Mouse (Mus musculus) mouse embryonic stem cell (cell line): ENCODE data around the gene Inha.

Source experiments
- in situ Hi-C, 2 experiments: fragments of 300-500 bp; cut with MboI; formaldehyde crosslinking; loops; 1 replicate in 1 of 2; 3 replicates in 1 of 2; pipeline ENCODE4 v1.14.3; 2019 to 2020; ENCODE audit warnings: low sequenced_read_pairs in 2 of 2, low pct_unique_long_range_greater_than_20kb in 1 of 2, mixed read lengths in 1 of 2; ENCODE audit not compliant: unreplicated experiment in 1 of 2

The Inha gene

DNA sequence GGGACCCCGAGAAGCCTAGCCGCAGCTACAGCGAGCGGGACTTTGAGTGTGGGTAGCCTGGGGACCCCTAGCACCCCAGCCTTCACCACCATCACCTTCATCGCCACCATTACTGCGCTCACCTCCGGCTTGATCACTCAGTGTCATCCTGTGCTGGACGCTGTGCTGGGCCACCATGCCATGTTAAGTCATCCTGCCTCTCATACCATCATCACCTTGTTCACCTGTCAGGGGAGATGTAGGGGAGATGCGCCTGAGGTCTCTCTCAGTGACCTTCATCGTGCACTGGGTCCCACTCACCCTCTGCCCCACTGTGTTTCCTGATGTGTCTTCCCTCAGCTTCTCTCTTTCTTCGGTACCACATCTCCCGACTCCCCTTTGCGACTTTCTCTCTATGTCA lies 40.5 kb downstream of the Inha start:
- in situ Hi-C loops, result no loop called here

DNA sequence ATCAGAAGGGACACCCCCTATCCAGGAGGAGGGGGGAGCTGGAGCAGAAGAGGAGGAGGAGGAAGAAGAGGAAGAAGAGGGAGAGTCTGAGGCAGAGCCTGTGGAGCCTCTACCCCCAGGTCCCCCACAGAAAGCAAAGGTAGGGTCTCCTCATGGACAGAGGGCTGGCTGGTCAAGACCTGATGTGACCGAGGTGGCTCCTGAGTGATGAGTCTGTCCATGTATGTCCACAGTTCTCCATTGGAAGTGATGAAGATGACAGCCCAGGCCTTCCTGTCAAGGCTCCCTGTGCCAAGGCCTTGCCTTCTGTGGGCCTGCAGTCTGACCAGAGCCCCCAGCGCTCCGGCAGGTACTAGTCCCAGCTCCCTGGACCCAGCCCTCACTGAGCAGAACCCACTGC lies 41.2 kb downstream of the Inha start:
- in situ Hi-C loops, result no loop called here

DNA sequence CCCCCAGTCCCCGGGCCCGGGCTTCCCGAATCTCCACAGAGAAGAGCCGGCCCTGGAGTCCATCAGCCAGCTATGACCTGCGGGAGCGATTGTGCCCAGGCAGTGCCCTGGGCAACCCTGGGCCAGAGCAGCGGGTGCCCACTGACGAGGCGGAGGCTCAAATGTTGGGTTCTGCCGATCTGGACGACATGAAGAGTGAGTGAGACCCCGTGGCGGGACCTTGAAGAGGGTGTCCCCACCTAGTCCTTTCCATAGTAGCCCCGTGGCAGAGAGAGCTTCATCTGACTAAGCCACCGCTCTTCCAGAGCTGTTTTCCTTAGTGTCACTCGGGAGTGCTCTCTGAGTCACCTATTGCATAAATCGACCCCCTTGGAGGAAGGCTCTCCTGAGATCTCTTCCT lies 42.0 kb downstream of the Inha start:
- in situ Hi-C loops, result no loop called here

DNA sequence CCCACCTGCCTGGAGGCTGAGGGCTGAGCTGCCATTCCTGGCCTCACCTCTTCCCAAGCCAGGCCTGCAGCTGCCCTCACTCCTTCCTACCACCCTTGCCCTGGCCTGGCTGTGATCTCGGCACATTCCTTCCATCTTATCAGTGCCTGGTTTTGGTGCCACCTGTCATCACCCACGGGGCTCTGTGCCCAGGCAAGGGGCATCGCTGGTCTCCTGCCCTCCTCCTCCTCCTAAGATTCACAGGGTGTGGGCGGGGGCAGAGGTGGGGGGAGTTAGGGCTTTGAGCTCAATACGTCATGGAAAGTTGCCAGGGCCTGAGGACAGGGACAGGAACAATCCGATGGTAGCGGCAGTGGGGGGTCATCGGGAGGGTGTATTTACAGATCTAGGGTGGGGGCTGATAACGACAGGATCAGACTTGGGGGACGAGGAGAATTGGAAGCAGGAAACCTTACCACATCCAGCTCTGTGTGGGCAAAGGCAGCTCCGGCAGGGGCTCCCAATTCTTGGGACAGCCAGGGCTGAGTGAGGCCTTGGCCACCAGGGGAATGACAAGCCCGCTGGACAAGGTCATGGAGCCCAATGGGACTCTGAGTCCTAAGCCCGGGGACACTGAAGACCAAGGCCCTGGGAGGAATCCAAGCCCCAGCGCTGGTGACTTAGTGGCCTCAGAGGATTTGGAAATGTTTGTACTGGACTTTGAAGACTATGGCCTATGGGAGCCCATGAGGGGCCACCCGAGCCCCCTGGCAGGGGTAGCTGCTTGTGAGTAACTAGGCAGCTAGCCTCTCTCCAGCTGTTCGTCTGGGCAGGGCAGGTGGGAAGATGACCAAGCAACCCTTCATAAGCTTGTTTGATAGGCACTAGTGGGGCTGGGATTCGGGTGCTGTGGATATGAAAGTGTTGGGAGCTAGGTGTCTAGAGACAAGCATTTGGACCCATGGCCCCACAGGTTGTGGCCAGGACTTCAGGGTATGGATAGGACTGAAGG lies 42.7 kb downstream of the Inha start:
- in situ Hi-C loops, result no loop called here

DNA sequence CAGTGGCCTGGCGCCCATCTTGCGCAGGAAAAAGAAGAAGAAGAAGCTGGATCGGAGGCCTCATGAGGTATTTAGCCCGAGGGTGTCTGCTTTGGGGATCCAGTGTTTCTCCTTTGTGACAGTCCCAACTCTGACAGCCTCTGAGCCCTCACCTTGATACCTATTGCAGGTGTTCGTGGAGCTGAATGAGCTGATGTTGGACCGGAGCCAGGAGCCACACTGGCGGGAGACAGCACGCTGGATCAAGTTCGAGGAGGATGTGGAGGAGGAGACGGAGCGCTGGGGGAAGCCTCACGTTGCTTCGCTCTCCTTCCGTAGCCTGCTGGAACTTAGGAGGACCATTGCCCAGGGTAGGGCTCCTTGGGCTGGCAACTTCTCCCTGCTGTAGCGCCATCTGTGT lies 43.7 kb downstream of the Inha start:
- in situ Hi-C loops, result no loop called here

DNA sequence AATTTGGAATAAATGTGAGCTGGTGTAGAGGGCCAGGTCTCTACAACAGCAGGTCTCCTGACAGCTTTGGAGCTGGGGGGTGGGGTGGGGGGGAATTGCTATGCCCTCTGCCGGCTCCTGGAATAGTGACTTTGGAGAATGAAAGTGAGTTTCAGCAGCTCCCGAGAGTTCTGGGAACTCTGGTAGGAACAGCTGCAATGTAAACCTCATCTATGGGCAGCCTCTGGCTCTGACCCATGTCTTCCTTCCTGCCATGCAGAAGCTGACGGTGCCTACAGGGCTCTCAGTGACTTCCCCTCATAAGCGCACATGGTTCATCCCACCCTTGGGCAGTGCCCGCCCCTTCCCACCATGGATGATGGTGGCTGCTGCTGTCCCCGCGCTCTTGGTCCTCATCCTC lies 48.8 kb downstream of the Inha start:
- in situ Hi-C loops, result loop anchor here (5.0 kb wide), 2 partner anchors 58 to 78 kb away; partner anchors contain the start of genes Chpf (in 1 of the 2) and Tmem198 (in 1 of the 2)

DNA sequence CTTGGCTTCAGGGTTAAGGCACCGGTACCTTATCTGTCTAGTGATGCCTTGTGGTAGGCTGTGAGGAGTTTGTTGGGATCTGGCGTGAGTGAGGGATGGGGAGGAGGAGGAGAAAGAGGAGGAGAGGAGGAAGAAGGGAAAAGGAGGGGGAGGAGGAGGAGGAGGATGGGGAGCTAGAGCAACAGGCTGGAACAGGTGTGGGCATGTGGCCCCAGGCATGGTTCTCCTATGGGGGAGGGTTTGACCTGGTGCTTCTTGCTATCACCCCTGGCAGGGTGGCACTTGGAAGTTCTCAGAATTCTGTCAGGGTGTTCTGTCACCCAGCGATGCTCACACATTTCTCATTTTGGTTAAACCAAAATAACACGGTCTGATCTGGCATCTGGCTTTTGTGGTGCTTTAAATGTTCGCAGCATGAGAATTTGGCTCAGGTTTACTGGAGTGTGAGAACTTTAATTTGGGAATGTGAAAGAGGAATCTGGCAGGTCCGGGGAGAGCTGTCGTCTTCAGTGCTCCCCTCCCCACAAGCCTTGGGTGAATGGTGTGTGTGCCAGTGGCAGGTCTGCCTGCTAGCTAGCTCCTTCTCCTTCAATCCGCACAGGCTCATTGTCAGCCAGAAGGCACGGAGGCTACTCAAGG lies 49.4 kb downstream of the Inha start:
- in situ Hi-C loops, result loop anchor here (5.0 kb wide), 2 partner anchors 59 to 79 kb away; partner anchors contain the start of genes Chpf (in 1 of the 2) and Tmem198 (in 1 of the 2)

DNA sequence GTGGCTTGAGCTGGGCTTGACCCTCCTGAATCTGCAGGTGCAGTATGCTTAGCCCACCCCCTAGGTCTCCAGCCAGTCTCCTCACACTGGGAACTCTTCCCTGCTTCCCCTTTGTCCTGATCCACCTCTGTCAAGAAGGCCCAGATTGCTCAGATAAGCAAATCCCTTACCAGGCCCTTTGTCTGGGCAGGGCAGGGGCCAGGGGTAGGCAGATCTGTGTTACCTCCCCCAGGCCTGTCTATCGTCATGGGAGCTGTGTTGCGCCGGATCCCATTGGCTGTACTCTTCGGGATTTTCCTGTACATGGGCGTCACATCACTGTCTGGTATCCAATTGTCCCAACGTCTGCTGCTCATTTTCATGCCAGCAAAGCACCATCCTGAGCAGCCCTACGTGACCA lies 50.2 kb downstream of the Inha start:
- in situ Hi-C loops, result loop anchor here (5.0 kb wide), 2 partner anchors 60 to 80 kb away; partner anchors contain the start of genes Chpf (in 1 of the 2) and Tmem198 (in 1 of the 2)

DNA sequence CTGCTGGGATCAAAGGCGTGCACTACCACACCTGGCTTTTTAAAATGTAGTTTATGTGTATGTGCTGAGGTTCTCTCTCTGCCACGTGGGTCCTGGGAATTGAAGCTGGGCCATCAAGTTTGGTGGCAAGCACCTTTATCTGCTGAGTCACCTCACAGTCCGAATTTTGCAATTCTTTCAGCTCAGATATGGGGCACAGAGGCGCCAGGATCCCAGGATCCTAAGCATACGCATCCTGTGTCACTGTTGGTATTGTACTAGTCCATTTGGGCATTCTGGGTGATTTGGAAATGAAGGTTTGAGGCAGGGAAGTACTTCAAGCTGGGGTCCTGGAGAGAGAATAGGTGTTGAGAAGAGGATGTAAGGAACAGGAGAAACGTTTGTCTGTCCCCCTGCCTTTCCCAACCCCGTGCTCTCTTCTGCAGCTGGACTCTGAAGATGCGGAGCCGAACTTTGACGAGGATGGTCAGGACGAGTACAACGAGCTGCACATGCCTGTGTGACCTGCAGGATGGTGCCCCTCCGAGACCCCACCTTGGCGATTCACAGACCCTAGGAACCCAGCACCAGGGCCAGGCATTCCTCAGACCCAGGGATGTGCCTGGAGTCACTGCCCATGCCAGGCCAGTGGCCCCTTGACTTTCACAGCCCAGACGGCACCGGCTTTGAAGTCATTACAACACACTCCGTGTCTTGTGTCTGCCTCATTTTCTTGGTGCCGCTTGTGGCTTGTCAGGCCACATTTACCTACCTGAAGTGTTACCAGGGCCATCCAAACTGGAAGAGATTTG lies 51.7 kb downstream of the Inha start:
- in situ Hi-C loops, result loop anchor here (5.0 kb wide), 2 partner anchors 61 to 81 kb away; partner anchors contain the start of genes Chpf (in 1 of the 2) and Tmem198 (in 1 of the 2)

DNA sequence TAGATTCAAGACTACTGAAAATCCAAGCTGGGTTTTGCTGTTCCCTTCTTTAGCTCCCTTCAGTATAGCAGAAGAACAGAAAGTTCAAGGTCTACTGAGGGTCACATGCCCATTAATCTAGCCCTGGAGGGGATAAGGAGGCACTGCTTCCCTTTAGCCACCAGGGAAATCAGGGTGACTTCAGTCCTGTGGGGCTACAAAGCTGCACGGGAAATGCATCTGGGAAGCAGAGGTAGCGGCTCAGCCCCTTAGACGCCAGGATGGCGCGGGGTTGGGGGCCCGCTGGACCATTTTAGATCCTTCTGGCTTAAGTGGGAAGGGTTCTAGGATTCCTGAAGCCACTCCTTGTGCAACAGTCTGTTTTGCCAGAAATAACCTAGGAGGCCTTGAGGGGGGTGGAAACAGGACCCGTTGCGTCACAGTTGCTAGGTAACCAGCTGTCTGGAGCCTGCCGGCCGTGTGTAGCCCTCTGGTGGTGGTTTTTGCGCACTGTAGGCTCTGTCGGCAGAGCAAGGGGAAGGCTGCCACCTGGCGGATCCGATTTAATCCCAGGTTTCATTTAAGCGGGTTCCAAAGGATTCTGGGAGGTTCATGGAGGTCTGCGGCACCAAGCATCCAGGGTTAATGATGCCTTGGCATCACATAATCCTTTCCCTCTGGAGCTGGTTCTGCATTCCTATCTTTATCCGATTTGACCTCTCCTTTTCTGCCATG lies 52.5 kb downstream of the Inha start:
- in situ Hi-C loops, result loop anchor here (5.0 kb wide), 2 partner anchors 62 to 82 kb away; partner anchors contain the start of genes Chpf (in 1 of the 2) and Tmem198 (in 1 of the 2)
